Mouse (Mus musculus) liver, embryonic 16.5 days (tissue): ENCODE measurements around the gene Mettl7b. TPM values are rescaled to one million over a fixed set of nuclear protein-coding genes. Genes with fewer than 3 reads are reported as not detected.

Source experiments
- ATAC-seq: fragments of 200-750 bp; cut with Nextera tagmentation; 2 replicates; pipeline ENCODE4 v1.8.0; 2017; ENCODE audit warnings: low read depth, mild to moderate bottlenecking, moderate number of reproducible peaks, moderate library complexity
- H3K27ac ChIP-seq: fragments of 300-500 bp; sonication (generic); 2 replicates; pipeline ENCODE4 v1.5.1; 2014; ENCODE audit warnings: mild to moderate bottlenecking, low read length
- H3K27me3 ChIP-seq: fragments of 300-500 bp; sonication (generic); 2 replicates; pipeline ENCODE4 v1.6.1; 2014; ENCODE audit warnings: low read depth, low read length, mixed read lengths; ENCODE audit not compliant: control insufficient read depth, insufficient read depth
- H3K36me3 ChIP-seq: fragments of 300-500 bp; sonication (generic); 2 replicates; pipeline ENCODE4 v1.6.1; 2014; ENCODE audit warnings: mild to moderate bottlenecking; ENCODE audit not compliant: control insufficient read depth, insufficient read depth
- H3K4me1 ChIP-seq: fragments of 300-500 bp; sonication (generic); 2 replicates; pipeline ENCODE4 v1.6.1; 2014; ENCODE audit warnings: low read depth, low read length, mixed read lengths; ENCODE audit not compliant: control insufficient read depth
- H3K4me2 ChIP-seq: fragments of 300-500 bp; sonication (generic); 2 replicates; pipeline ENCODE4 v1.6.1; 2014; ENCODE audit warnings: low read depth, low read length, mixed read lengths
- H3K4me3 ChIP-seq: fragments of 300-500 bp; sonication (generic); 2 replicates; pipeline ENCODE4 v1.5.1; 2014; ENCODE audit warnings: low read depth, mild to moderate bottlenecking, low read length
- H3K9ac ChIP-seq: fragments of 300-500 bp; sonication (generic); 2 replicates; pipeline ENCODE4 v1.6.1; 2014; ENCODE audit warnings: low read depth, low read length
- H3K9me3 ChIP-seq: fragments of 300-500 bp; sonication (generic); replicated peaks from 2 replicates; pipeline ENCODE4 v1.6.1; 2016; ENCODE audit warnings: low read length; ENCODE audit not compliant: control insufficient read depth
- WGBS: fragments of 180-500 bp; shearing (Covaris S2); extraction: QIAGEN DNeasy Blood & Tissue Kit; methylation state at CpG from one replicate; pipeline ENCODE4 v1.1.7; 2014; ENCODE audit not compliant: insufficient replicate concordance; 5-methylcytosine and 5-hydroxymethylcytosine counted together
- polyA plus RNA-seq: library from polyadenylated mRNA; unstranded; fragments of >200 nt; fragmentation: Nextera tagmentation; extraction: Ambion mirVana; gene quantifications from 2 replicates; pipeline ENCODE4 v1.2.1, GENCODE M21; 2015

The Mettl7b gene
- polyA plus RNA-seq, 1 experiment from 2014 or later = 0.22 TPM

- Histone ChIP-seq H3K27ac (no peak overlapping the region), H3K4me2 (no peak overlapping the region), H3K4me1 (peaks cover 2% of the 10 kb centered on the region), H3K27me3 (peaks cover 9% of the 10 kb centered on the region), H3K9ac (no peak overlapping the region), H3K36me3 (no peaks in the 10 kb centered on the region), H3K9me3 (no peaks in the 10 kb centered on the region), H3K4me3 (no peak overlapping the region)
- WGBS = 64% methylated on average over 2 of the region's 2 CpGs
- ATAC-seq = no peak
Measured at GRCm38 (mm10) chr10:128915550-128915949, 45.2 kb downstream of the Mettl7b start.

DNA sequence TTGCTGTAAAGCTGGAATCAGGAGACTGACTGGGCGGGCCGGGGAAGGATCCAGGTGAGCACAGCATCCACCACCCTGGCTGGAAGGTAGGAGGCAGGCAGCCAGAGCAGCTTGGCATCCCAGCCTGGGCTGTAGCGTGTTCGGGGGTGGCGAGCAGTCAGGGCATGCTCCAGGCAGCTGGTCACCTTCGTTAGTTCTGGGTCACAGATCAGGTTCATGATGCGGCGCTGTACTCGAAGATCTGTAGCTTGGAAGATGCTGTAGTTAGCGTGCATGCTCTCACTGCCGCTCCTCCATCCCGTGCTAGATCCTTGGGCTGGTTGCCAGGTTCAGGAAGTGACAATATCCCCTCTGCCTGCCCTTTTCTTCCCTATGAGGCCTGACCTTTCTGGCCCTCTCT, 47.1 kb downstream of the Mettl7b start:
- H3K4me3 ChIP-seq = no peak overlapping the region

GRCm38 (mm10) chr10:128913219-128913618, 47.6 kb downstream of the Mettl7b start:
- Histone ChIP-seq H3K27me3 (peaks cover 33% of the 10 kb centered on the region), H3K9ac (no peak overlapping the region), H3K4me3 (no peak overlapping the region), H3K27ac (no peak overlapping the region), H3K4me1 (peaks cover 2% of the 10 kb centered on the region; the same call in 1 of the 2 replicates), H3K9me3 (no peaks in the 10 kb centered on the region), H3K4me2 (no peak overlapping the region), H3K36me3 (no peaks in the 10 kb centered on the region)
- WGBS = 11% methylated on average over 5 of the region's 5 CpGs
- ATAC-seq = no peak

More for the DNA sequence above, 47.1 kb downstream of the Mettl7b start:
- no peaks in the 10 kb centered on the region for H3K36me3 ChIP-seq
- H3K9me3 ChIP-seq = no peaks in the 10 kb centered on the region
- ATAC-seq = no peak
- H3K4me1 ChIP-seq = peaks cover 2% of the 10 kb centered on the region; the same call in 1 of the 2 replicates
- peaks cover 28% of the 10 kb centered on the region for H3K27me3 ChIP-seq
- WGBS = 76% methylated on average over 12 of the region's 12 CpGs
- H3K4me2 ChIP-seq = no peak overlapping the region
- no peak overlapping the region for H3K27ac ChIP-seq
- no peak overlapping the region for H3K9ac ChIP-seq

GRCm38 (mm10) chr10:128912791-128913190, 48.0 kb downstream of the Mettl7b start:
- Histone ChIP-seq H3K36me3 (no peaks in the 10 kb centered on the region), H3K4me2 (no peak overlapping the region), H3K27me3 (peaks cover 37% of the 10 kb centered on the region), H3K9ac (no peak overlapping the region), H3K27ac (no peak overlapping the region), H3K4me1 (no peaks in the 10 kb centered on the region; the same call in 1 of the 2 replicates), H3K4me3 (no peak overlapping the region), H3K9me3 (no peaks in the 10 kb centered on the region)
- 55% methylated on average over 4 of the region's 4 CpGs for WGBS
- no peak for ATAC-seq

- no peak overlapping the region for H3K27ac ChIP-seq
- H3K9ac ChIP-seq = no peak overlapping the region
- no peak overlapping the region for H3K4me3 ChIP-seq
- WGBS = 67% methylated on average over 4 of the region's 4 CpGs
- ATAC-seq = no peak
- H3K27me3 ChIP-seq = peaks cover 37% of the 10 kb centered on the region
- no peaks in the 10 kb centered on the region; the same call in 1 of the 2 replicates for H3K4me1 ChIP-seq
- no peaks in the 10 kb centered on the region for H3K9me3 ChIP-seq
- no peaks in the 10 kb centered on the region for H3K36me3 ChIP-seq
- H3K4me2 ChIP-seq = no peak overlapping the region
Measured at GRCm38 (mm10) chr10:128912268-128912667, 48.5 kb downstream of the Mettl7b start.

GRCm38 (mm10) chr10:128911430-128911829, 49.4 kb downstream of the Mettl7b start:
- no peak for ATAC-seq
- peaks cover 37% of the 10 kb centered on the region for H3K27me3 ChIP-seq
- H3K9me3 ChIP-seq = no peaks in the 10 kb centered on the region
- 57% methylated on average over 6 of the region's 6 CpGs for WGBS
- H3K4me3 ChIP-seq = no peak overlapping the region
- no peak overlapping the region for H3K9ac ChIP-seq
- no peak overlapping the region for H3K27ac ChIP-seq
- no peak overlapping the region for H3K4me2 ChIP-seq
- no peaks in the 10 kb centered on the region for H3K36me3 ChIP-seq
- H3K4me1 ChIP-seq = no peaks in the 10 kb centered on the region; the same call in 1 of the 2 replicates

DNA sequence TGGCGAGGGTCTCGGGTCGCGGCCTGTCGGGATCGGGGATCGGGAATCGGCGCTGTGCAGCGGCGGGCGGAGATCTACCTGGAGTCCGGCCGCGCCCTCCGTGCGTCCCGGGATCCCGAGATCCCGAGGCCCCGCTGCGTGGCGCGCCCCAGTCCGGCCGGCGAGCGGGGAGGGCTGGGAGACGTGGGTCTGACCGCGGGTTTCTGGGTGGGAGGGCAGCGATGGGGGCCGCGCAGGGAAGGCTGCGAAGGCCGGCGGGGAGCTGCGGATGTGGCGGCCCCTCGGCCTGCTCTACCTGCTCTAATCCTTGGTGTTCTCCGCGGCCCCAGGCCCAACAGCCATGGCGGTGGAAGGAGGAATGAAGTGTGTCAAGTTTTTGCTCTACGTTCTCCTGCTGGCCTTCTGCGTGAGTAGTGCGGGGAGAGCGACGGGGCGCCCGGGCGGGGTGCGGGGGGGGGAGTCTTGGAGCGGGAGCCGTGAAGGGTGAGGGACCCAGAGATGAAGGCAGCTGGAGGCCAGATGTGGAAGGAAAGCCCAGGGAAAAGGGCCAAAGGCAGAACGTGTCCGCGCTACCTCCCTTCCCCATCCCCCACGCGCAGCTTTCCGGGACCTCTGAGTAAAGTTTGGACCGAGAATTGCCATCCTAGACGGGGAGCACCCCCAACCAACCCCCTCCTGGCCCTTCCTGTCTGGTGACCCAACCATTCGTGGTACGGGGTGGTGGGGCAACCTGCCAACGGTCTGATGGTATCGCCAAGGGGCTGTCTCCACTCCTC, 50.5 kb downstream of the Mettl7b start:
- 3% methylated on average over 65 of the region's 66 CpGs for WGBS
- Histone ChIP-seq H3K27ac (peak overlapping the region; percentile 14), H3K36me3 (no peaks in the 10 kb centered on the region), H3K4me3 (peak overlapping the region; percentile 65), H3K4me2 (peak overlapping the region; percentile 72), H3K27me3 (peaks cover 37% of the 10 kb centered on the region), H3K4me1 (no peaks in the 10 kb centered on the region; the same call in 1 of the 2 replicates), H3K9ac (peak overlapping the region; percentile 69), H3K9me3 (no peaks in the 10 kb centered on the region)
- ATAC-seq = peak; percentile 12; the same call in 1 of the 2 replicates

DNA sequence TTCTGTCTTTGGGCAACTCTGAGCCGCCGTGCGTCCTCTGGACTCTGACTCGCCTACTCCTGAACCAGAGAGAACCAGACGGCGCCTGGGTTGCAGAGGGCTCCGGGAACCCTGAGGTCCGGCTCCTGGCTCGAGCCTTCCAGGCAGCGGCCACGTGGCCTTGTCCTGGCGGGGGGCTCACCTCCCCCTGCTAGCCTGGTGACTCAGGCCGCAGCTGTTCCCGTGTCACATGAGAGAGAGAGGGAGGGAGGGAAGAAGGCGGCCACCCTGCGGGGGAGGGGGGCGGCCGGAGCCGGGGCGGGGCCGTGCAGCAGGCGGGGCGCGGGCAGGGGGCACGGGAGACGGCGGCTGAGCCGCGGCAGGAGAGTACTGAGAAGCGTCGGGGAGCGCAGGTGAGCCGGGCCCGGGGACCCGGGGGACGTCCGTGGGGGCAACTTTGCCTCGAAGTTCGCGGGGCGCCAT, 51.2 kb downstream of the Mettl7b start:
- H3K9me3 ChIP-seq = no peaks in the 10 kb centered on the region
- H3K27ac ChIP-seq = peak overlapping the region; percentile 14
- peak overlapping the region; percentile 65 for H3K4me3 ChIP-seq
- no peaks in the 10 kb centered on the region; the same call in 1 of the 2 replicates for H3K4me1 ChIP-seq
- peak; percentile 79 for ATAC-seq
- peak overlapping the region; percentile 69 for H3K9ac ChIP-seq
- H3K4me2 ChIP-seq = peak overlapping the region; percentile 72
- 2% methylated on average over 32 of the region's 41 CpGs for WGBS
- H3K27me3 ChIP-seq = peaks cover 37% of the 10 kb centered on the region
- H3K36me3 ChIP-seq = no peaks in the 10 kb centered on the region
